Mouse (Mus musculus) MEL (cell line): ENCODE results near the gene Gtse1. TPM values are rescaled to one million over a fixed set of nuclear protein-coding genes. Genes with fewer than 3 reads are reported as not detected.
A peak's percentile ranks its signal among the peaks of the same experiment; 100 is the strongest.

Experiments
- DNase-seq: peaks from one replicate; pipeline ENCODE4 v3.0.0; 2011; ENCODE audit warnings: low read depth, low spot score
- H3K27ac ChIP-seq: 2 replicates; pipeline ENCODE4 v1.5.1; 2012; ENCODE audit warnings: low read depth, mild to moderate bottlenecking, control low read depth, low read length, moderate library complexity; ENCODE audit not compliant: control insufficient read depth
- H3K27me3 ChIP-seq, 2 experiments: fragments of 150-350 bp in 1 of 2; sonication (generic) in 1 of 2; 2 replicates each; pipeline ENCODE4 v1.6.1; 2012; ENCODE audit warnings: low read length in 2 of 2, mild to moderate bottlenecking in 2 of 2, improper control_type of control experiment in 1 of 2, moderate library complexity in 1 of 2; ENCODE audit not compliant: insufficient read depth in 2 of 2, control insufficient read depth in 1 of 2
- H3K36me3 ChIP-seq, 2 experiments: 2 replicates each; pipeline ENCODE4 v1.6.1; 2012 to 2014; ENCODE audit warnings: low read length in 2 of 2, improper control_type of control experiment in 1 of 2, inconsistent platforms in 1 of 2, mild to moderate bottlenecking in 1 of 2; ENCODE audit not compliant: insufficient read depth in 2 of 2, control insufficient read depth in 1 of 2
- H3K4me1 ChIP-seq, 2 experiments: fragments of 150-350 bp in 1 of 2; sonication (generic) in 1 of 2; 2 replicates each; pipeline ENCODE4 v1.6.1; 2012; ENCODE audit warnings: low read length in 2 of 2, improper control_type of control experiment in 1 of 2, mild to moderate bottlenecking in 1 of 2; ENCODE audit not compliant: insufficient read depth in 2 of 2, control insufficient read depth in 1 of 2
- H3K4me3 ChIP-seq, 2 experiments: fragments of 150-350 bp in 1 of 2; sonication (generic) in 1 of 2; 2 replicates each; pipeline ENCODE4 v1.5.1; 2012; ENCODE audit warnings: low read depth in 2 of 2, low read length in 2 of 2, mild to moderate bottlenecking in 2 of 2, moderate library complexity in 2 of 2, control low read depth in 1 of 2, improper control_type of control experiment in 1 of 2; ENCODE audit not compliant: control insufficient read depth in 1 of 2, insufficient read depth in 1 of 2
- H3K79me2 ChIP-seq: 2 replicates; pipeline ENCODE4 v1.6.1; 2012; ENCODE audit warnings: mild to moderate bottlenecking, low read length, moderate library complexity; ENCODE audit not compliant: control insufficient read depth, poor library complexity, insufficient read depth
- H3K9ac ChIP-seq: 2 replicates; pipeline ENCODE4 v1.6.1; 2012; ENCODE audit warnings: low read depth, mild to moderate bottlenecking, control low read depth, low read length, moderate library complexity; ENCODE audit not compliant: control insufficient read depth, poor library complexity, severe bottlenecking
- H3K9me3 ChIP-seq: fragments of 150-350 bp; sonication (generic); replicated peaks from 2 replicates; pipeline ENCODE4 v1.6.1; 2012; ENCODE audit warnings: mild to moderate bottlenecking, low read length, improper control_type of control experiment, moderate library complexity; ENCODE audit not compliant: insufficient read depth
- BHLHE40 ChIP-seq: IDR thresholded peaks from 2 replicates; pipeline ENCODE4 v1.6.1; 2012; ENCODE audit warnings: low read depth, mild to moderate bottlenecking, inconsistent platforms, low read length, improper control_type of control experiment, borderline replicate concordance
- CHD1 ChIP-seq: IDR thresholded peaks from 2 replicates; pipeline ENCODE4 v1.6.1; 2012; ENCODE audit warnings: low read depth, mild to moderate bottlenecking, inconsistent platforms, low read length, improper control_type of control experiment
- CHD2 ChIP-seq: IDR thresholded peaks from 2 replicates; pipeline ENCODE4 v1.6.1; 2011; ENCODE audit warnings: low read length, improper control_type of control experiment
- CTCF ChIP-seq, 3 experiments: IDR thresholded peaks in 2 of 3; conservative IDR thresholded peaks in 1 of 3; 2 replicates each; pipeline ENCODE4 v1.5.1; 2011 to 2012; ENCODE audit warnings: low read length in 3 of 3, low read depth in 2 of 3, mild to moderate bottlenecking in 2 of 3, improper control_type of control experiment in 1 of 3, inconsistent platforms in 1 of 3, mixed read lengths in 1 of 3, moderate library complexity in 1 of 3; ENCODE audit not compliant: control insufficient read depth in 1 of 3, insufficient read depth in 1 of 3, poor library complexity in 1 of 3, severe bottlenecking in 1 of 3
- E2F4 ChIP-seq: IDR thresholded peaks from 2 replicates; pipeline ENCODE4 v1.6.1; 2011; ENCODE audit warnings: low read depth, low read length, improper control_type of control experiment, borderline replicate concordance
- ELF1 ChIP-seq: IDR thresholded peaks from 2 replicates; pipeline ENCODE4 v1.6.1; 2014; ENCODE audit warnings: low read depth, mild to moderate bottlenecking, inconsistent platforms, low read length, improper control_type of control experiment, moderate library complexity
- EP300 ChIP-seq, 2 experiments: IDR thresholded peaks; 2 replicates each; pipeline ENCODE4 v1.6.1; 2011; ENCODE audit warnings: improper control_type of control experiment in 2 of 2, low read length in 2 of 2, low read depth in 1 of 2, mild to moderate bottlenecking in 1 of 2
- ETS1 ChIP-seq: IDR thresholded peaks from 2 replicates; pipeline ENCODE4 v1.6.1; 2012; ENCODE audit warnings: low read depth, mild to moderate bottlenecking, inconsistent platforms, low read length, improper control_type of control experiment, moderate library complexity
- GABPA ChIP-seq: IDR thresholded peaks from 2 replicates; pipeline ENCODE4 v1.6.1; 2012; ENCODE audit warnings: low read depth, mild to moderate bottlenecking, inconsistent platforms, low read length, improper control_type of control experiment, moderate library complexity
- GATA1 ChIP-seq: IDR thresholded peaks from 2 replicates; pipeline ENCODE4 v1.6.1; 2011; ENCODE audit warnings: low read depth, low read length, improper control_type of control experiment
- HCFC1 ChIP-seq: IDR thresholded peaks from 2 replicates; pipeline ENCODE4 v1.6.1; 2012; ENCODE audit warnings: low read depth, mild to moderate bottlenecking, inconsistent platforms, low read length, improper control_type of control experiment, moderate library complexity
- JUND ChIP-seq: IDR thresholded peaks from 2 replicates; pipeline ENCODE4 v1.6.1; 2011; ENCODE audit warnings: low read depth, mild to moderate bottlenecking, improper control_type of control experiment, low read length
- KAT2A ChIP-seq: conservative IDR thresholded peaks from 2 replicates; pipeline ENCODE4 v1.6.1; 2012; ENCODE audit warnings: low read depth, low read length, improper control_type of control experiment, inconsistent platforms
- MAFK ChIP-seq: IDR thresholded peaks from 2 replicates; pipeline ENCODE4 v1.6.1; 2011; ENCODE audit warnings: low read depth, mild to moderate bottlenecking, low read length, improper control_type of control experiment, borderline replicate concordance
- MAX ChIP-seq: IDR thresholded peaks from 2 replicates; pipeline ENCODE4 v1.6.1; 2011; ENCODE audit warnings: low read length, improper control_type of control experiment
- MAZ ChIP-seq: IDR thresholded peaks from 2 replicates; pipeline ENCODE4 v1.6.1; 2012; ENCODE audit warnings: low read depth, mild to moderate bottlenecking, inconsistent platforms, low read length, improper control_type of control experiment
- MEF2A ChIP-seq: IDR thresholded peaks from 2 replicates; pipeline ENCODE4 v1.6.1; 2014; ENCODE audit warnings: low read depth, mild to moderate bottlenecking, inconsistent platforms, low read length, improper control_type of control experiment; ENCODE audit not compliant: poor library complexity, insufficient replicate concordance, severe bottlenecking; ENCODE audit errors: extremely low read depth
- MXI1 ChIP-seq: IDR thresholded peaks from 2 replicates; pipeline ENCODE4 v1.6.1; 2011; ENCODE audit warnings: mild to moderate bottlenecking, low read depth, low read length, improper control_type of control experiment
- MYB ChIP-seq: IDR thresholded peaks from 2 replicates; pipeline ENCODE4 v1.6.1; 2011; ENCODE audit warnings: mild to moderate bottlenecking, low read depth, low read length, improper control_type of control experiment
- MYC ChIP-seq: IDR thresholded peaks from 2 replicates; pipeline ENCODE4 v1.6.1; 2011; ENCODE audit warnings: low read depth, mild to moderate bottlenecking, low read length, improper control_type of control experiment, moderate library complexity
- NELFE ChIP-seq: IDR thresholded peaks from 2 replicates; pipeline ENCODE4 v1.6.1; 2011; ENCODE audit warnings: low read depth, low read length, improper control_type of control experiment
- POLR2A ChIP-seq, 2 experiments: IDR thresholded peaks; 2 replicates each; pipeline ENCODE4 v1.6.1; 2011 to 2012; ENCODE audit warnings: low read length in 2 of 2, mild to moderate bottlenecking in 2 of 2, control low read depth in 1 of 2, improper control_type of control experiment in 1 of 2, low read depth in 1 of 2, moderate library complexity in 1 of 2; ENCODE audit not compliant: control insufficient read depth in 1 of 2, insufficient read depth in 1 of 2, poor library complexity in 1 of 2
- POLR2AphosphoS2 ChIP-seq: IDR thresholded peaks from 2 replicates; pipeline ENCODE4 v1.6.1; 2011; ENCODE audit warnings: low read length, improper control_type of control experiment
- POLR2AphosphoS5 ChIP-seq: IDR thresholded peaks from 2 replicates; pipeline ENCODE4 v1.6.1; 2012; ENCODE audit warnings: low read depth, borderline replicate concordance, mild to moderate bottlenecking, inconsistent platforms, low read length, moderate library complexity, mixed read lengths
- RAD21 ChIP-seq: IDR thresholded peaks from 2 replicates; pipeline ENCODE4 v1.6.1; 2011; ENCODE audit warnings: mild to moderate bottlenecking, low read depth, low read length, improper control_type of control experiment
- RCOR1 ChIP-seq: IDR thresholded peaks from 2 replicates; pipeline ENCODE4 v1.6.1; 2012; ENCODE audit warnings: low read depth, mild to moderate bottlenecking, inconsistent platforms, low read length, improper control_type of control experiment
- SIN3A ChIP-seq: IDR thresholded peaks from 2 replicates; pipeline ENCODE4 v1.6.1; 2012; ENCODE audit warnings: low read length, improper control_type of control experiment, inconsistent platforms
- SMC3 ChIP-seq: IDR thresholded peaks from 2 replicates; pipeline ENCODE4 v1.6.1; 2011; ENCODE audit warnings: low read depth, low read length, improper control_type of control experiment
- TBP ChIP-seq: IDR thresholded peaks from 2 replicates; pipeline ENCODE4 v1.8.0; 2011; ENCODE audit warnings: low read depth, low read length, improper control_type of control experiment
- UBTF ChIP-seq: IDR thresholded peaks from 2 replicates; pipeline ENCODE4 v1.6.1; 2012; ENCODE audit warnings: low read depth, mild to moderate bottlenecking, inconsistent platforms, low read length, improper control_type of control experiment, moderate library complexity, borderline replicate concordance; ENCODE audit not compliant: insufficient read depth
- USF1 ChIP-seq: IDR thresholded peaks from 2 replicates; pipeline ENCODE4 v1.6.1; 2014; ENCODE audit warnings: low read depth, mild to moderate bottlenecking, inconsistent platforms, low read length, improper control_type of control experiment, moderate library complexity
- USF2 ChIP-seq, 2 experiments: IDR thresholded peaks; 2 replicates each; pipeline ENCODE4 v1.6.1; 2011 to 2012; ENCODE audit warnings: improper control_type of control experiment in 2 of 2, low read length in 2 of 2, borderline replicate concordance in 1 of 2, inconsistent platforms in 1 of 2, low read depth in 1 of 2, mild to moderate bottlenecking in 1 of 2; ENCODE audit not compliant: insufficient read depth in 1 of 2
- ZC3H11A ChIP-seq: IDR thresholded peaks from 2 replicates; pipeline ENCODE4 v1.6.1; 2012; ENCODE audit warnings: low read depth, mild to moderate bottlenecking, inconsistent platforms, low read length, improper control_type of control experiment
- ZKSCAN1 ChIP-seq: IDR thresholded peaks from 2 replicates; pipeline ENCODE4 v1.6.1; 2012; ENCODE audit warnings: low read depth, mild to moderate bottlenecking, inconsistent platforms, low read length, improper control_type of control experiment, moderate library complexity
- ZMIZ1 ChIP-seq: IDR thresholded peaks from 2 replicates; pipeline ENCODE4 v1.6.1; 2012; ENCODE audit warnings: low read depth, mild to moderate bottlenecking, inconsistent platforms, low read length, improper control_type of control experiment, moderate library complexity
- ZNF384 ChIP-seq: IDR thresholded peaks from 2 replicates; pipeline ENCODE4 v1.6.1; 2012; ENCODE audit warnings: low read depth, mild to moderate bottlenecking, inconsistent platforms, low read length, improper control_type of control experiment
- polyA plus RNA-seq, 2 experiments: library from polyadenylated mRNA; stranded (reverse) in 1 of 2; unstranded in 1 of 2; fragments of >175 nt in 1 of 2; fragments of >200 nt in 1 of 2; gene quantifications; 2 replicates each; pipeline versions ENCODE4 v1.2.1 to v1.2.4; 2012; ENCODE audit warnings: low replicate concordance in 2 of 2, low read depth in 1 of 2; ENCODE audit not compliant: insufficient read length in 2 of 2, insufficient read depth in 1 of 2, missing spikeins in 1 of 2
- total RNA-seq: library from RNA; depleted of rRNA; stranded (reverse); fragments of 300-350 nt; gene quantifications from 2 replicates; pipeline ENCODE4 v1.2.3, GENCODE M21; 2012

Gtse1 gene
- total and polyA plus RNA-seq, 3 experiments = 22.6 to 38.3 TPM; not detected in 1

DNA sequence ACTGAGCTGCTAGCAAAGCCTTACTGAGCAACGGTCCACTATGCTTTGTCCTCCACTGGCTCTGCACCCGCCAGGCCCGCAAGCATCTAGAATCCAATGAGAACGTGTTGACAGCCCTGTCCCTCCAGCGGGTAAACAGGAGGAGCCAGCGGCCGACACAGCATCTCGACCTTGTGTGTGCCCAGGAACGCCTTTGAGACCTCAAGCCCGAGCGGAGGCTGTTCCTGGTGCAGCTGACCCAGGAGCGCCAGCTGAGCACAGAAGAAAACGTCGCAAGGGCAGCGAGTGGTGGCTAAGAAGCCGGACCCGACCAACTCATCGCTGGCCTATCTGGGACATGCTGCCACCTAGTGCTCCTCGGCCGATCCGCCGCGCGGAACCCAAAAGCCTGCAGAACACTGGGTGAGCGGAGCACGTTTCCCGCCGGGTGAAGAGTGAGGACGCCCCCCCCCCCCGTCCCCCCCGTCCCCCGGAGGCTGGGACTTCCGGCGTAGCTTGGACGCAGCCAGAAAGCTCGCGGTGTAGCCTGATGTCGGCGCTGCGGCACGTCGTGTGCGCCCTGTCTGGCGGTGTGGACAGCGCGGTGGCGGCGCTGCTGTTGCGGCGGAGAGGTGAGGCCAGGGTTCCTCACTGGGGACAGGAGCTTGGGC is 19.4 kb downstream of the Gtse1 start, which contains the start of gene Trmu:
Gene Trmu (plus strand): TSS at position 465 of the 650 bp plus-strand sequence.
- Histone ChIP-seq H3K4me1 (peaks cover 0 to 10% of the 10 kb centered on the region in 2 experiments; a peak in 3 of 4 replicates), H3K27me3 (no peaks in the 10 kb centered on the region), H3K9me3 (no peaks in the 10 kb centered on the region), H3K27ac (peak within 1 kb of the TSS; percentile 67), H3K79me2 (peaks cover 7% of the 10 kb centered on the region), H3K4me3 (peak within 1 kb of the TSS; percentile 78 to 89), H3K36me3 (peaks cover 2 to 10% of the 10 kb centered on the region in 2 experiments; a peak in 3 of 4 replicates), H3K9ac (peak within 1 kb of the TSS; percentile 91)
- DNase-seq = peak; percentile 93
- TF ChIP-seq TBP = peak; percentile 63
- 0 out of 2 replicates have a peak, but pooled peaks have one; percentile 8 for TF ChIP-seq CHD1
- no peak for TF ChIP-seq MAFK
- no peak for TF ChIP-seq KAT2A
- 0 out of 2 replicates have a peak, but pooled peaks have one; percentile 46 for TF ChIP-seq UBTF
- peak; percentile 65 for TF ChIP-seq SMC3
- TF ChIP-seq MEF2A = no peak
- peak; percentile 37; the same call in 1 of the 2 replicates for TF ChIP-seq BHLHE40
- TF ChIP-seq ZNF384 = 0 out of 2 replicates have a peak, but pooled peaks have one; percentile 6
- TF ChIP-seq ZKSCAN1 = no peak
- TF ChIP-seq ZMIZ1 = peak; percentile 87
- TF ChIP-seq GATA1 = no peak
- peak; percentile 47 for TF ChIP-seq ELF1
- no peak for TF ChIP-seq JUND
- peak in 1 of 2 experiments; percentile 22; a peak in 1 of 4 replicates for TF ChIP-seq EP300 (IDR thresholded peaks at IDR 0.05; ENCODE audit: low read depth in 1 of 2, low read length in 2 of 2)
- TF ChIP-seq CHD2 = no peak
- peak; percentile 41; the same call in 1 of the 2 replicates for TF ChIP-seq MYC
- peak; percentile 83 for TF ChIP-seq SIN3A
- peak; percentile 33; the same call in 1 of the 2 replicates for TF ChIP-seq RCOR1
- TF ChIP-seq POLR2AphosphoS2 = no peak; the same call in 1 of the 2 replicates
- peak; percentile 82 for TF ChIP-seq NELFE
- no peak for TF ChIP-seq MYB
- TF ChIP-seq POLR2A (IDR thresholded peaks at IDR 0.05; ENCODE audit: control insufficient read depth in 1 of 2, insufficient read depth in 1 of 2, low read depth in 1 of 2, low read length in 2 of 2, poor library complexity in 1 of 2) = peak; percentile 82 to 95
- peak; percentile 33 to 73 (median 70); a peak in 4 of 6 replicates for TF ChIP-seq CTCF (IDR thresholded peaks at IDR 0.05 in 2 of 3, conservative IDR thresholded peaks at IDR 0.05 in 1 of 3; ENCODE audit: control insufficient read depth in 1 of 3, insufficient read depth in 1 of 3, low read depth in 2 of 3, low read length in 3 of 3, poor library complexity in 1 of 3, severe bottlenecking in 1 of 3)
- TF ChIP-seq USF1 = peak; percentile 33; the same call in 1 of the 2 replicates
- peak; percentile 85 for TF ChIP-seq HCFC1
- peak; percentile 81 for TF ChIP-seq MXI1
- TF ChIP-seq MAX = peak; percentile 74
- no peak for TF ChIP-seq USF2 (IDR thresholded peaks at IDR 0.05; ENCODE audit: borderline replicate concordance in 1 of 2, insufficient read depth in 1 of 2, low read depth in 1 of 2, low read length in 2 of 2)
- 0 out of 2 replicates have a peak, but pooled peaks have one; percentile 23 for TF ChIP-seq ETS1
- no peak for TF ChIP-seq E2F4
- peak; percentile 45; the same call in 1 of the 2 replicates for TF ChIP-seq ZC3H11A
- TF ChIP-seq POLR2AphosphoS5 = peak; percentile 61; the same call in 1 of the 2 replicates
- peak; percentile 96 for TF ChIP-seq MAZ
- peak; percentile 51 for TF ChIP-seq RAD21
- no peak for TF ChIP-seq GABPA
